24 mouse cellular contexts compared by ENCODE assay signal in the genomic region with DNA sequence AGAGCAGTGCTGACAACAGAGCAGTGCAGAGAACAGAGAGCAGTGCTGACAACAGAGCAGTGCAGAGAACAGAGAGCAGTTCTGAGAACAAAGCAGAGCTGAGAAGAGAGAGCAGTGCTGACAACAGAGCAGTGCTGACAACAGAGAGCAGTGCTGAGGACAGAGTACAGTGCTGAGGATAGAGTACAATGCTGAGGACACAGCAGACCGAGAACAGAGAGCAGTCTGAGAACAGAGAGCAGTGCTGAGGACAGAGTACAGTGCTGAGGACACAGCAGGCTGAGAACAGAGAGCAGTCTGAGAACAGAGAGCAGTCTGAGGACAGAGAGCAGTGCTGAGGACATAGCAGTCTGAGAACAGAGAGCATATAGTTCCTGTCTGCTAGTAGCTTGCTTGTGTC. TPM values are rescaled to one million over a fixed set of nuclear protein-coding genes. Genes with fewer than 3 reads are reported as not detected.
"Had no signal": no experiment of that assay in that cellular context is flagged by ENCODE, and none has a peak within 500 bp of the region (broad histone marks: within the 10 kb centered on the region; RNA-seq: fewer than 3 reads in every experiment).

No protein-coding gene starts in this region.

- H3K36me3 ChIP-seq: limb, embryonic 13.5 days; liver, embryonic 13.5 days; midbrain, embryonic 10.5 days; neural tube, embryonic 15.5 days; stomach, embryonic 15.5 days had no signal

- H3K9me3 ChIP-seq: limb, embryonic 13.5 days; liver, embryonic 13.5 days; midbrain, embryonic 10.5 days; neural tube, embryonic 15.5 days; stomach, embryonic 15.5 days had no signal

- DNase-seq: kidney, postnatal 25 days; left cerebral cortex, postnatal 4 days; liver, embryonic 13.5 days; lung, embryonic 14.5 days; lung, postnatal 10 days; lung, postnatal 4 days; midbrain, embryonic 14.5 days; spleen, adult 18-20 months; thymus, adult 2 months; thymus, postnatal 25 days had no signal

- H3K4me3 ChIP-seq: layer of hippocampus, adult 2 months; limb, embryonic 13.5 days; liver, embryonic 13.5 days; midbrain, embryonic 10.5 days; myocyte; neural tube, embryonic 15.5 days; stomach, embryonic 15.5 days had no signal

- ATAC-seq: hindbrain, postnatal 0 days had no signal

- H3K27me3 ChIP-seq: limb, embryonic 13.5 days; liver, embryonic 13.5 days; neural tube, embryonic 15.5 days; stomach, embryonic 15.5 days had no signal

- H3K4me1 ChIP-seq: stomach, embryonic 15.5 days had no signal

RNA-seq across cellular contexts. Expression of gene Gm36864, which starts 4.7 kb away (rescaled TPM):
- total RNA-seq: hindbrain, postnatal 0 days; layer of hippocampus, adult 2 months; layer of hippocampus, postnatal 14 days; left cerebral cortex, adult 18-20 months; left cerebral cortex, postnatal 10 days; left cerebral cortex, postnatal 4 days had no signal
- polyA plus RNA-seq: hindbrain, postnatal 0 days; intestine, embryonic 14.5 days; kidney, embryonic 16.5 days; liver, embryonic 13.5 days; lung, embryonic 14.5 days; midbrain, embryonic 14.5 days; myocyte; neural tube, embryonic 11.5 days; neural tube, embryonic 15.5 days; stomach, embryonic 15.5 days; thymus, adult 2 months; urinary bladder, adult 2 months had no signal

RNA-seq across cellular contexts. Expression of gene Klk1, which starts 15.6 kb away (rescaled TPM):
- total RNA-seq: hindbrain, postnatal 0 days; layer of hippocampus, adult 2 months; layer of hippocampus, postnatal 14 days; left cerebral cortex, adult 18-20 months; left cerebral cortex, postnatal 10 days; left cerebral cortex, postnatal 4 days had no signal
- polyA plus RNA-seq: hindbrain, postnatal 0 days; limb, embryonic 13.5 days; liver, embryonic 13.5 days; midbrain, embryonic 10.5 days; midbrain, embryonic 14.5 days; myocyte; neural tube, embryonic 11.5 days; neural tube, embryonic 15.5 days had no signal

RNA-seq across cellular contexts. Expression of gene Acp4, which starts 16.5 kb away (rescaled TPM):
- total RNA-seq: hindbrain, postnatal 0 days; layer of hippocampus, adult 2 months; layer of hippocampus, postnatal 14 days; left cerebral cortex, adult 18-20 months; left cerebral cortex, postnatal 10 days; left cerebral cortex, postnatal 4 days had no signal
- polyA plus RNA-seq: intestine, embryonic 14.5 days; kidney, embryonic 16.5 days; liver, embryonic 13.5 days; midbrain, embryonic 10.5 days; midbrain, embryonic 14.5 days; neural tube, embryonic 11.5 days; stomach, embryonic 15.5 days; urinary bladder, adult 2 months had no signal
